In the genomic region with DNA sequence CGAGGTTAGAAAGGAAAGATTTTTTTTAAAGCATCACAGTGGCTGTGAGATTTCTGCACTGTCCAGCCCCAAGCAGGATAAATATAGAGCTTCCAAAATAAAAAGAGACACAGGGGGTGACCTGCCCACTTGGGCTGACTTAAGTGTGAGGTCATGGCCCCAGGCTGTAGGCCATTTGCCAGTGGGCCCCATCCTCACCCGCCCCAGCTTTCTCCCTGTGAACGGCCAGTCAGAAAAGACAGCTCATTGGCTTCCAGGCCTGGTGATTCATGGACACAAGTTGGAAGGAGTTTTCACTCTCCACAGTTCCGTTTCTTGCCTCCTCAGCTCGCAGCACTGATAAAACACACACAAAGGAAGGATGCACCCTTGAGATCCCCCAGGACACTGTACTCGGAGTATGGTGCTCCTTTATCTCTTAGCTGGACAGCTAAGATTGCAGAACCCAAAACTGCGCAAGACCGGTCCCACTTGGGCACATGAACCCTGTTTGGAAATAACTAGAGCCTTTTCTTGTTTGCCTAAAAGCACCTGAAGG, we compare ENCODE assay signal across 11 mouse cellular contexts. TPM values are rescaled to one million over a fixed set of nuclear protein-coding genes. Genes with fewer than 3 reads are reported as not detected.
DNase-seq lines count a peak whose midpoint lies in the region; ATAC-seq lines count a peak whose summit lies in the region.
"Had no signal": no experiment of that assay in that cellular context is flagged by ENCODE, and none has a peak within 500 bp of the region (broad histone marks: within the 10 kb centered on the region; RNA-seq: fewer than 3 reads in every experiment).

No protein-coding gene starts in this region.

- H3K9me3 ChIP-seq in embryonic facial prominence, embryonic 13.5 days, result no peaks in the 10 kb centered on the region
- H3K9me3 ChIP-seq in heart, embryonic 15.5 days (replicated peaks), result no peaks in the 10 kb centered on the region
- H3K9me3 ChIP-seq: forebrain, embryonic 15.5 days had no signal

- H3K9ac ChIP-seq in embryonic facial prominence, embryonic 13.5 days, result peak overlapping the region; percentile 82; the same call in 1 of the 2 replicates
- 0 out of 2 replicates have a peak overlapping the region, but pooled peaks have one; percentile 72 for H3K9ac ChIP-seq in heart, embryonic 15.5 days

- 0 out of 2 replicates have a peak overlapping the region, but pooled peaks have one; percentile 44 for H3K27ac ChIP-seq in embryonic facial prominence, embryonic 13.5 days
- H3K27ac ChIP-seq in heart, embryonic 15.5 days, result peak overlapping the region; percentile 5; the same call in 1 of the 2 replicates
- H3K27ac ChIP-seq: forebrain, embryonic 15.5 days had no signal

- WGBS in embryonic facial prominence, embryonic 13.5 days, result 50% methylated on average over 8 of the region's 8 CpGs
- WGBS in heart, embryonic 15.5 days, result 38% methylated on average over 8 of the region's 8 CpGs

- no peaks in the 10 kb centered on the region for H3K36me3 ChIP-seq in embryonic facial prominence, embryonic 13.5 days
- no peaks in the 10 kb centered on the region for H3K36me3 ChIP-seq in heart, embryonic 15.5 days
- H3K36me3 ChIP-seq: forebrain, embryonic 15.5 days had no signal

- H3K4me2 ChIP-seq in embryonic facial prominence, embryonic 13.5 days, result peak overlapping the region; percentile 91
- H3K4me2 ChIP-seq in heart, embryonic 15.5 days, result peak overlapping the region; percentile 97

- peaks cover 17% of the 10 kb centered on the region for H3K27me3 ChIP-seq in embryonic facial prominence, embryonic 13.5 days
- H3K27me3 ChIP-seq in heart, embryonic 15.5 days, result 0 out of 2 replicates have a peak, but pooled peaks cover 4% of the 10 kb centered on the region

- peaks cover 35% of the 10 kb centered on the region for H3K4me1 ChIP-seq in embryonic facial prominence, embryonic 13.5 days
- peaks cover 30% of the 10 kb centered on the region for H3K4me1 ChIP-seq in heart, embryonic 15.5 days (replicated peaks)

- peak; percentile 21 to 33 for DNase-seq in kidney, postnatal 4 days
- no peak for DNase-seq in kidney, adult 11 months
- DNase-seq in natural killer cell, adult 2 months (ENCODE audit: low spot score in 2 of 2), result peak; percentile 31 to 67
- no peak for DNase-seq in cerebellum, postnatal 36 days
- no peak for DNase-seq in layer of hippocampus, postnatal 14 days (ENCODE audit: low spot score in 2 of 2)
- DNase-seq in cerebellum, postnatal 25 days, result no peak
- DNase-seq: thymus, adult 18-20 months had no signal

- peak overlapping the region; percentile 60 for H3K4me3 ChIP-seq in embryonic facial prominence, embryonic 13.5 days
- H3K4me3 ChIP-seq in heart, embryonic 15.5 days, result peak overlapping the region; percentile 60

- ATAC-seq in embryonic facial prominence, embryonic 13.5 days (ENCODE audit: insufficient number of reproducible peaks, insufficient read depth, low FRiP score, low TSS enrichment, low read depth), result no peak
- no peak for ATAC-seq in heart, embryonic 15.5 days (replicated peaks; ENCODE audit: insufficient number of reproducible peaks, insufficient read depth, low FRiP score, low read depth)

RNA-seq across cellular contexts. Expression of a gene that starts 1.1 kb away (rescaled TPM):
- polyA plus RNA-seq in embryonic facial prominence, embryonic 13.5 days (2015; fragmentation: Nextera tagmentation; extraction: Ambion mirVana), result 2.2 and 2.9 TPM in 2 replicates
- polyA plus RNA-seq in heart, embryonic 15.5 days (2015; fragmentation: Nextera tagmentation; extraction: Ambion mirVana), result 1.4 and 2.3 TPM in 2 replicates
- 1 to 10 TPM; 1.6 to 1.7 TPM for total RNA-seq in layer of hippocampus, postnatal 14 days (2021)

RNA-seq across cellular contexts. Expression of a gene that starts 25.5 kb away (rescaled TPM):
- not detected in 2 replicates for polyA plus RNA-seq in embryonic facial prominence, embryonic 13.5 days (2015; fragmentation: Nextera tagmentation; extraction: Ambion mirVana)
- 0.09 TPM in 1 of 2 replicates, not detected in the other for polyA plus RNA-seq in heart, embryonic 15.5 days (2015; fragmentation: Nextera tagmentation; extraction: Ambion mirVana)
- total RNA-seq in layer of hippocampus, postnatal 14 days (2021), result not detected
- total RNA-seq: layer of hippocampus, adult 2 months had no signal
- polyA plus RNA-seq: forebrain, embryonic 15.5 days had no signal

Comparison
In these comparisons a context has a peak if more than half of its experiments do, and no peak if none do; other contexts are left out.
1. DNase-seq: peak in kidney, postnatal 4 days (2 of 2) and natural killer cell, adult 2 months (2 of 2); none in kidney, adult 11 months (single experiment), cerebellum, postnatal 36 days (0 of 2), layer of hippocampus, postnatal 14 days (0 of 2) and cerebellum, postnatal 25 days (0 of 2).